Comparison of ENCODE assay signal across 1 mouse cellular context in the genomic region with DNA sequence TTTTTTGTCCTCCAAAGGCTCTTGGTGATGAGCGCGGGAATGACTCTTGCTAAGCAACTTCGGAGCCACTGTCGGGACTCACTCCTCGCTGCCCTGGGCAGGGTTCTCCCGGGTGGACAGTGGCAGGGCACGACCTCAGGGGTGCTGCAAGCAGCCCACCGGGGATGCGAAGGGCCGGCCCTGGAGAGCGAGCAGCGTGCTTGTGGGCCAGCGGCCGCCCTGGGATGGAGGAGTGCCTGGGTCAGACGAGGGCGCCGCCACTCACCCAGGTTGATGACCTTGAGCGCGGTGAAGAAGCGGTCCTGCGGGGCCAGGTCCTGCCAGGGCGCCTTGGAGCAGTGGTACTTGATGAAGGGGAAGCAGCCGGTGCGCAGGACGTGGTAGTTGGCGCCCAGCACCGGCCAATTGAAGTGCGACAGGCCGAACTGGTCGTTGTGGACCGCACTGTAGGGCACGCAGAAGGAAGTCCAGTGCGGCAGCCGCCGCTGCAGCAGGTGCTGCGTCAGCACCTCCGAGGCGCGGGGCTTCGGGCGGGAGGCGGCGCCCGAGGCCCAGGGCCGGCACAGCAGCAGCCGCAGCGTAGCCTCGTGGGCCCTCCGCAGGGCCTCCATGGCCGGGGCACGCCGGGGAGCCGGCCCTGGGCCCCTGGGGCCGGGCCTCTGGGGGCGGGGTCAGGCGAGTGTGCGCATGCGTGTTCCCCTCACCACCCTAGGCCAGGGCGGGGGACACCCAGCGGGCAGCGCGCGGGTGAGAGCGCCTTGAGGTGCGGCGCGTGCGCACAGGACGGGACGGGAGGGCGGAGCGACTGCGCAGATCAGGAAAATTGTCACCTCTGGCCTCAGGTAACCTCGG.
A peak's percentile ranks its signal among the peaks of the same experiment; 100 is the strongest.
TF ChIP-seq lines count a peak whose summit lies in the region.

A gene (minus strand): TSS at position 636 of the 852 bp plus-strand sequence.

TF ChIP-seq in MEL, 35 proteins besides CTCF, POLR2A, EP300 and RAD21 (continued from another document):
- TF ChIP-seq BHLHE40 (IDR thresholded peaks at IDR 0.05; ENCODE audit: borderline replicate concordance, low read depth, low read length) (no peak), SIN3A (IDR thresholded peaks at IDR 0.05; ENCODE audit: low read length) (peak; percentile 90), GABPA (IDR thresholded peaks at IDR 0.05; ENCODE audit: low read depth, low read length) (no peak), JUND (IDR thresholded peaks at IDR 0.05; ENCODE audit: low read depth, low read length) (no peak), KAT2A (conservative IDR thresholded peaks at IDR 0.05; ENCODE audit: low read depth, low read length) (no peak; the same call in 1 of the 2 replicates), MAX (IDR thresholded peaks at IDR 0.05; ENCODE audit: low read length) (peak; percentile 72), ELF1 (IDR thresholded peaks at IDR 0.05; ENCODE audit: low read depth, low read length) (no peak), MXI1 (IDR thresholded peaks at IDR 0.05; ENCODE audit: low read depth, low read length) (peak; percentile 92)
